Mouse (Mus musculus): Measurements from ENCODE around the gene Tmsb15a. TPM values are rescaled to one million over a fixed set of nuclear protein-coding genes. Genes with fewer than 3 reads are reported as not detected.

The Tmsb15a gene
- total RNA-seq (2023): not detected

GRCm38 (mm10) chrX:135725161-135725560 lies at the start of gene Tmsb15a:
Gene Tmsb15a, minus strand, starts transcription at chrX:135725261.

GRCm38 (mm10) chrX:135742304-135743055 lies 17.4 kb upstream of the Tmsb15a start, which contains the start of the genes Armcx5 and Gprasp1:
Gene Armcx5, plus strand, starts transcription at chrX:135742733.
Gene Gprasp1, plus strand, starts transcription at chrX:135742733.

GRCm38 (mm10) chrX:135693633-135694032 lies 31.4 kb downstream of the Tmsb15a start, which contains the start of gene Tcp11x2:
Gene Tcp11x2, minus strand, starts transcription at chrX:135693790.

Other genes starting within 250 kb of the Tmsb15a start
- not detected for gene AV320801, start 230.7 kb downstream of the Tmsb15a start, total RNA-seq (2023)
- not detected for gene Nxf7, start 126.5 kb downstream of the Tmsb15a start, total RNA-seq (2023)
- gene Prame, start 97.6 kb downstream of the Tmsb15a start, total RNA-seq (2023): not detected
- not detected for gene Tcp11x2, start 31.5 kb downstream of the Tmsb15a start, total RNA-seq (2023)
- gene Armcx5, start 17.5 kb upstream of the Tmsb15a start, total RNA-seq (2023): 10 to 100 TPM; 29.0 to 33.0 TPM
- 10 to 100 TPM; 52.1 to 61.7 TPM for gene Gprasp1, start 17.5 kb upstream of the Tmsb15a start, total RNA-seq (2023)
- 10 to 100 TPM; 12.0 to 12.2 TPM for gene Bhlhb9, start 72.3 kb upstream of the Tmsb15a start, total RNA-seq (2023)
- 10 to 100 TPM in 1 of 2 experiments, 1 to 10 TPM in 1; 9.3 to 17.2 TPM for gene Gprasp2, start 113.8 kb upstream of the Tmsb15a start, total RNA-seq (2023)